Mouse (Mus musculus): Measurements from ENCODE around the gene Lhfp.
"Not testable (repeated sequence)": the region's sequence is repeated elsewhere in the genome, so short reads cannot be mapped to it uniquely, and the experiment has no call there.

Gene Lhfp

GRCm38 (mm10) chr3:53101711-53102110 lies 60.4 kb downstream of the Lhfp start:
- no peak for DNase-seq

- no peak for DNase-seq
These were observed 60.9 kb downstream of the Lhfp start for GRCm38 (mm10) chr3:53102131-53102756.

- no peak for DNase-seq
These were observed 61.4 kb downstream of the Lhfp start for GRCm38 (mm10) chr3:53102757-53103153.

GRCm38 (mm10) chr3:53108594-53109373 lies 67.5 kb downstream of the Lhfp start:
- no peak for DNase-seq

GRCm38 (mm10) chr3:53109879-53110278 lies 68.6 kb downstream of the Lhfp start:
- DNase-seq: no peak

GRCm38 (mm10) chr3:53112048-53112447 lies 70.7 kb downstream of the Lhfp start:
- peak; percentile 21 for DNase-seq

GRCm38 (mm10) chr3:53118755-53119154 lies 77.4 kb downstream of the Lhfp start:
- DNase-seq: not testable (repeated sequence)

- DNase-seq: no peak
These were observed 78.7 kb downstream of the Lhfp start for GRCm38 (mm10) chr3:53119978-53120377.

- DNase-seq: no peak
These were observed 84.2 kb downstream of the Lhfp start for GRCm38 (mm10) chr3:53125495-53125894.

- DNase-seq: peak; percentile 33
These were observed 97.5 kb downstream of the Lhfp start for GRCm38 (mm10) chr3:53138785-53139184.

GRCm38 (mm10) chr3:53139205-53139604 lies 97.9 kb downstream of the Lhfp start:
- DNase-seq: no peak

GRCm38 (mm10) chr3:53139642-53140041 lies 98.3 kb downstream of the Lhfp start:
- no peak for DNase-seq

GRCm38 (mm10) chr3:53142528-53142927 lies 101.2 kb downstream of the Lhfp start:
- no peak for DNase-seq

GRCm38 (mm10) chr3:53145526-53145925 lies 104.2 kb downstream of the Lhfp start:
- no peak for DNase-seq

GRCm38 (mm10) chr3:53145946-53146345 lies 104.6 kb downstream of the Lhfp start:
- no peak for DNase-seq

- DNase-seq: no peak
These were observed 105.7 kb downstream of the Lhfp start for GRCm38 (mm10) chr3:53147001-53147400.

- no peak for DNase-seq
These were observed 107.4 kb downstream of the Lhfp start for GRCm38 (mm10) chr3:53148751-53149150.

GRCm38 (mm10) chr3:53149625-53150320 lies 108.4 kb downstream of the Lhfp start:
- DNase-seq: no peak

GRCm38 (mm10) chr3:53151081-53151480 lies 109.8 kb downstream of the Lhfp start:
- no peak for DNase-seq

GRCm38 (mm10) chr3:53151607-53152006 lies 110.3 kb downstream of the Lhfp start:
- DNase-seq: no peak

GRCm38 (mm10) chr3:53161963-53162362 lies 120.6 kb downstream of the Lhfp start:
- no peak for DNase-seq

GRCm38 (mm10) chr3:53165281-53165680 lies 124.0 kb downstream of the Lhfp start:
- no peak for DNase-seq

GRCm38 (mm10) chr3:53166001-53166400 lies 124.7 kb downstream of the Lhfp start:
- DNase-seq: no peak

- DNase-seq: no peak
These were observed 128.2 kb downstream of the Lhfp start for GRCm38 (mm10) chr3:53169486-53169885.

All from thymus, postnatal 4 days (tissue).